Mouse (Mus musculus) neutrophil, adult 83 days (primary cell): ENCODE measurements around the gene Ube2z. TPM values are rescaled to one million over a fixed set of nuclear protein-coding genes. Genes with fewer than 3 reads are reported as not detected.

Experiments
- total RNA-seq, 2 experiments: library from RNA; stranded (reverse); gene quantifications; one replicate each; pipeline ENCODE4 v1.2.4; 2023

The Ube2z gene
- 10 to 100 TPM; 30.2 to 32.2 TPM for total RNA-seq

DNA sequence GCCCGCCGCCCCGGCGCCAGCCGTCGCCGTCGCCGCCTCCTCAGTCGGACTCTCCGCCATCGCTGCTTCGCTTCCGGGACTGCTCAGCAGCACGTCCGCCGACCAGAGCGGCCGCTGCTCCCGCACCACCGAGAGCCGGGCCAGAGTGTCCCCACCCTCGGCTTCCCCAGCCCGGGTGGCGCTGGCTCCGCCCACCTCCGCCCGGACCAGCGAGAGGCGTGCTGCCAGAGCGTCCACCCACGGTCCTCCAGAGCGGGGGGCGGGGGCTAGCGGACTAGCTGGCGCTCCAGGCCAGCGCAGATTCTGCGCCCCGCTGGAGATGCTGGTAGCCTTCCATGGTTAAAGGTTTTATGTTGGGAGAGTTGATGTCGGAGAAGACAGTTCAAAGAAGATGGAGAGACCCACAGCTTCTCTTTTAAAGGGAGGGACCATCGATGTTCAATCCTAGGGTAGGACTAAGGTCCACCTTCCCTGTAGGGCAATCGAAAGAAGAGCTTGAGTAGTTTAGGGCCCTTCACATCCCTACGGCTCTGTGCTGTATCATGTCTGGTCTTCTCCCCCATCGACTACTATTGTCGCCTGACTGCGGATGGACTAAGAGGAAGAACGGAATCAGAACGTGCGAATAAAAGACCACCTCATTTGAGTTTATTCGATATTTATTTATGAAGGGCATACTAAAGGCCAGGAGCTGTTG, at the start of gene Ube2z:
Gene Ube2z, minus strand, starts transcription at position 174 of the 697 bp plus-strand sequence.

GRCm38 (mm10) chr11:96111751-96112150, 46.6 kb upstream of the Ube2z start, which contains the start of gene Calcoco2:
Gene Calcoco2, minus strand, starts transcription at chr11:96111964.

GRCm38 (mm10) chr11:96075509-96076220, 10.5 kb upstream of the Ube2z start, which contains the start of gene Atp5g1:
Gene Atp5g1, minus strand, starts transcription at chr11:96075670.

GRCm38 (mm10) chr11:96034596-96035052, 30.6 kb downstream of the Ube2z start, which contains the start of gene Snf8:
Gene Snf8, plus strand, starts transcription at chr11:96034885.

DNA sequence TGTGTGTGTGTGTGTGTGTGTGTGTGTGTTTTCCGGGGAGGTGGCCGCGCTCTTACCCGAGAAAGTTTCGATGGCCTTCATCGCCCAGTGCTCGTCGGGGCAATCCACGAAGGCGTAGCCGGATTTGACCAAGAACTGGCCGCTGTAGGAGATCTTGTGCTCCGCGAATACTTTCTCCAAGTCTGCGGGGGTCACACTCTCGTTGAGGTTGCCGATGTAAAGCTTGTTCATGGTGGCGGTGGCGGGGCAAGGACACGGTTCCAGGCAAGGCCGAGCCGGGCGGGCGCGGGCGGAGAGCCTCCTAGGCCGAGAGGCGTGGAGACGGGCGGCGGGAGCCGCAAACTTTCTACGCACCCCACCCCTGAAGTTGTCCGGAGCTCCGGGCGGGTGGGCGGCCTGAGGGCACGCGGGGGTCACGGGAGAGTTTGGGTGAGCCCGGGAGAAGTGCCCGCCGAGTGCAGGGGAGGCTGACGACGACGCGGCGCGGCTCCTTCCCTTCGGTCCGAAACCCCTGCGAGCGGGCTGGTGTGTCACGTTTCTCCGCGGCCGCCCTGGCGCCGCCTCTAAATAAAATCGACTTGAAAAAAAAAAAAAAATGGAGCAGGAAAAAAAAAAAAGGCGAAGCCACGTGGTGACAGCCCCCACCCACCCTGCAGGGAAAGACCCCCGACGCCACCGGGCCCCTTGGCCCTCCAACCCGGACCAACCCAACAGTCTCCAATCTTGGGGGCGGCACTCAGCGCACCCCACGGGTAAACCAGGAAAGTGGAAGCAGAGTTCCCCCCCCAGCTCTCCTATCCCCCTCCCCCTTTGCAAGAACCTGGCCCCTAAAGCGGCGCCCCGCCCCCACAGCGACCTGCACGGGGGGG, 59.6 kb downstream of the Ube2z start, which contains the start of gene Igf2bp1:
Gene Igf2bp1, minus strand, starts transcription at position 538 of the 869 bp plus-strand sequence.

Other genes with a start within 250 kb of the Ube2z start
- 100 to 1,000 TPM; 116 to 159 TPM for gene Phospho1, start 240.9 kb downstream of the Ube2z start, total RNA-seq
- gene Gngt2, start 228.2 kb downstream of the Ube2z start, total RNA-seq, result 10 to 100 TPM; 29.8 to 38.9 TPM
- 10 to 100 TPM; 18.1 to 18.2 TPM for gene Abi3, start 222.9 kb downstream of the Ube2z start, total RNA-seq
- not detected for gene B4galnt2, start 150.5 kb downstream of the Ube2z start, total RNA-seq
- not detected for gene Igf2bp1, start 59.4 kb downstream of the Ube2z start, total RNA-seq
- not detected for gene Gip, start 40.8 kb downstream of the Ube2z start, total RNA-seq
- 10 to 100 TPM; 54.4 to 61.7 TPM for gene Snf8, start 30.5 kb downstream of the Ube2z start, total RNA-seq
- 100 to 1,000 TPM in 1 of 2 experiments, 10 to 100 TPM in 1; 94.9 to 107 TPM for gene Atp5g1, start 10.3 kb upstream of the Ube2z start, total RNA-seq
- not detected for gene Calcoco2, start 46.6 kb upstream of the Ube2z start, total RNA-seq
- gene Ttll6, start 68.4 kb upstream of the Ube2z start, total RNA-seq, result not detected
- not detected for gene Hoxb13, start 128.9 kb upstream of the Ube2z start, total RNA-seq
- not detected for gene Hoxb9, start 206.1 kb upstream of the Ube2z start, total RNA-seq
- gene Hoxb8, start 216.5 kb upstream of the Ube2z start, total RNA-seq, result not detected
- not detected for gene Hoxb7, start 221.2 kb upstream of the Ube2z start, total RNA-seq
- not detected for gene Hoxb6, start 227.1 kb upstream of the Ube2z start, total RNA-seq
- gene Hoxb5, start 237.9 kb upstream of the Ube2z start, total RNA-seq, result not detected